Mouse (Mus musculus) cortical plate, adult 2 months (tissue): ENCODE results near the gene 2310030G06Rik.

Experiments
- CTCF ChIP-seq: fragments of 200-500 bp; IDR thresholded peaks from 2 replicates; pipeline ENCODE4 v1.5.1; 2011; ENCODE audit warnings: mild to moderate bottlenecking, control low read depth, low read length; ENCODE audit not compliant: insufficient read depth; ENCODE audit errors: extremely low read depth
- POLR2A ChIP-seq: fragments of 200-500 bp; IDR thresholded peaks from 2 replicates; pipeline ENCODE4 v1.6.1; 2011; ENCODE audit warnings: mild to moderate bottlenecking, low read length, control low read depth; ENCODE audit not compliant: insufficient read depth; ENCODE audit errors: extremely low read depth

DNA sequence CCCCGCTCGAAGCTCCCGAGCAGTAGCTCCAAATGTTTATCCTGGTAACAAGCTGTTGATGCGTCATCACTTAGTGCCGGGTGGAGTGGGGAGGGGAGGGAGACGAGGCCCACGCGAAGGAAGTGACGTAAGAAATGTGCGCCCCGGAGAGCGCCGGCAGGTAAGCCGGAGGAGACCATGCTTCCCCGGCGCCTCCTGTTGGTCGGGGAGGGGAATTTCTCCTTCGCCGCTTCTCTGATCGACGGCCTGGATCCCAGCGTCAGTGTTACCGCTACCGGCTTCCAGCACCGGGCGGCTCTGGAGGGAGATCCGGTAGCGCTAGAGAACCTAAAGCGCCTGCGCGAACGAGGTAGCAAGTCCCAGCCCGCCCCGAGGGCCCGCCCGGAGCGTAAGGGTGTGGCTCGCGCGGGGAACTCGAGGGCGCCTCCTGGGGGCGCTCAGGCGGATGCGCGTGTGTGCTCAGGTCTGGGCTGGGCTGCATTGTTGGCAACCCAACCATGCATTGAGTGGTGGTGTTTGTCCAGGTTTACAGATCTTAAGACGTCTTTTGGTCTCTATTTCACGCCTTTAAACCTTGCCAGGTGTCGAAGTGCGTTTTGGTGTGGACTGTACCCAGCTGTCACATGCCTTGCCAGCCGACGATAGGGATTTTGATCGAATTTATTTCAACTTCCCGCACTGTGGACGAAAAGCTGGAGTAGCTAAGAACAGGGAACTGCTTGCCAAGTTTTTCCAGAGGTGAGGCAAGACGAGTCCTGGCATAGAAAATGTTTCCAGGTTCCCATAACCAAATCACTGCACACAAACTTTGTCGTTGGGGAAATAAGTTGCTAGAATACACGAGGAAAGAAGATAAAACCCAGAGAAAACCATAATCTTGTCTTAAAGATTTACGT is 22.0 kb upstream of the 2310030G06Rik start, which contains the start of gene Fdxacb1:
- TF ChIP-seq CTCF (peak; percentile 39), POLR2A (peak; percentile 73)
